ENCODE assay signal across 10 mouse cellular contexts in the genomic region with DNA sequence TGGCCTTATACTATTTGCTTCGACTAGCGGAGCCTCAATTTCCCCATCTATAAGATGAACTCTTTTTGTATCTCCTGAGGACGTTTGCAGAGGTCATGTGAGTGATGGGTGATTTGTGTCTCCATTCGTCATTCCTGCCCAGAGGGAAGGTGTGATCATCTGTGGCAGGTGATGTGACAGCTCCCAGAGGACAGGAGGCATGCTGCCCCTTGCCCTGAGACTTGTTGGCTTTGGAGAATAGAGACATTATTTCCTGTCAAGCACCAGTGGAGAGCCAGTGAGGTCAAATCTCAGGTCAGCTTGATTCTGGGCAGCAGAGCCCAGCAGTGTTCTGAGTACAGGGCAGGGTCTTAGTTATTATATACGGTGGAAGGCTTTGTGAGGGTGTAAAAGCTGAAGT. TPM values are rescaled to one million over a fixed set of nuclear protein-coding genes. Genes with fewer than 3 reads are reported as not detected.
DNase-seq lines count a peak whose midpoint lies in the region; ATAC-seq and TF ChIP-seq lines count a peak whose summit lies in the region.
"Had no signal": no experiment of that assay in that cellular context is flagged by ENCODE, and none has a peak within 500 bp of the region (broad histone marks: within the 10 kb centered on the region; RNA-seq: fewer than 3 reads in every experiment).

No protein-coding gene starts in this region.

- H3K9me3 ChIP-seq in forebrain, embryonic 11.5 days (ENCODE audit: control insufficient read depth, low read length), result no peaks in the 10 kb centered on the region
- no peaks in the 10 kb centered on the region for H3K9me3 ChIP-seq in forebrain, embryonic 16.5 days (ENCODE audit: control insufficient read depth, low read length)
- no peaks in the 10 kb centered on the region for H3K9me3 ChIP-seq in liver, embryonic 11.5 days (ENCODE audit: control insufficient read depth, low read length)
- H3K9me3 ChIP-seq in liver, postnatal 0 days (ENCODE audit: low read length), result peaks cover 4% of the 10 kb centered on the region
- no peaks in the 10 kb centered on the region for H3K9me3 ChIP-seq in intestine, postnatal 0 days (ENCODE audit: control insufficient read depth)
- 0 out of 2 replicates have a peak, but pooled peaks cover 6% of the 10 kb centered on the region for H3K9me3 ChIP-seq in neural tube, embryonic 13.5 days
- H3K9me3 ChIP-seq: liver, embryonic 15.5 days had no signal

- peaks cover 3% of the 10 kb centered on the region for H3K4me1 ChIP-seq in forebrain, embryonic 11.5 days (replicated peaks; ENCODE audit: control insufficient read depth, insufficient read depth, low read length)
- H3K4me1 ChIP-seq in forebrain, embryonic 16.5 days (replicated peaks; ENCODE audit: control insufficient read depth, insufficient read depth, low read length), result peaks cover 12% of the 10 kb centered on the region
- H3K4me1 ChIP-seq in liver, embryonic 11.5 days (replicated peaks; ENCODE audit: control insufficient read depth, insufficient read depth, low read length), result no peaks in the 10 kb centered on the region
- H3K4me1 ChIP-seq in liver, postnatal 0 days (ENCODE audit: insufficient read depth), result peaks cover 5% of the 10 kb centered on the region
- peaks cover 9% of the 10 kb centered on the region; the same call in 1 of the 2 replicates for H3K4me1 ChIP-seq in intestine, postnatal 0 days (replicated peaks; ENCODE audit: control insufficient read depth, insufficient read depth, low read length)
- H3K4me1 ChIP-seq in neural tube, embryonic 13.5 days (replicated peaks), result peaks cover 19% of the 10 kb centered on the region

- no peak overlapping the region for H3K4me3 ChIP-seq in forebrain, embryonic 11.5 days (ENCODE audit: low read depth, low read length)
- H3K4me3 ChIP-seq in forebrain, embryonic 16.5 days (replicated peaks; ENCODE audit: low read length), result no peak overlapping the region
- no peak overlapping the region for H3K4me3 ChIP-seq in liver, embryonic 11.5 days (ENCODE audit: low read depth, low read length)
- H3K4me3 ChIP-seq in liver, postnatal 0 days (ENCODE audit: low read depth, low read length), result no peak overlapping the region
- peak overlapping the region; percentile 51; the same call in 1 of the 2 replicates for H3K4me3 ChIP-seq in intestine, postnatal 0 days (ENCODE audit: low read depth, low read length)
- H3K4me3 ChIP-seq in neural tube, embryonic 13.5 days, result peak overlapping the region; percentile 59

- H3K36me3 ChIP-seq in forebrain, embryonic 11.5 days (ENCODE audit: control insufficient read depth, insufficient read depth, low read length), result no peaks in the 10 kb centered on the region
- no peaks in the 10 kb centered on the region for H3K36me3 ChIP-seq in forebrain, embryonic 16.5 days (ENCODE audit: control insufficient read depth, insufficient read depth)
- H3K36me3 ChIP-seq in liver, embryonic 11.5 days (ENCODE audit: control insufficient read depth, insufficient read depth, low read length), result no peaks in the 10 kb centered on the region
- H3K36me3 ChIP-seq in liver, postnatal 0 days (replicated peaks; ENCODE audit: insufficient read depth, low read length), result no peaks in the 10 kb centered on the region
- no peaks in the 10 kb centered on the region for H3K36me3 ChIP-seq in intestine, postnatal 0 days (ENCODE audit: control insufficient read depth, insufficient read depth)
- H3K36me3 ChIP-seq in neural tube, embryonic 13.5 days, result no peaks in the 10 kb centered on the region
- H3K36me3 ChIP-seq: liver, embryonic 15.5 days had no signal

- H3K4me2 ChIP-seq in forebrain, embryonic 11.5 days (ENCODE audit: low read depth, low read length, severe bottlenecking), result peak overlapping the region; percentile 97; the same call in 1 of the 2 replicates
- H3K4me2 ChIP-seq in forebrain, embryonic 16.5 days (ENCODE audit: low read length), result no peak overlapping the region
- H3K4me2 ChIP-seq in liver, embryonic 11.5 days, result peak overlapping the region; percentile 87
- no peak overlapping the region for H3K4me2 ChIP-seq in liver, postnatal 0 days (ENCODE audit: low read depth, low read length)
- H3K4me2 ChIP-seq in intestine, postnatal 0 days (replicated peaks; ENCODE audit: low read depth), result peak overlapping the region; percentile 92
- peak overlapping the region; percentile 99 for H3K4me2 ChIP-seq in neural tube, embryonic 13.5 days

- H3K27me3 ChIP-seq in forebrain, embryonic 11.5 days (ENCODE audit: control insufficient read depth, insufficient read depth, low read length), result peaks cover 16% of the 10 kb centered on the region
- peaks cover 17% of the 10 kb centered on the region for H3K27me3 ChIP-seq in forebrain, embryonic 16.5 days (replicated peaks; ENCODE audit: control insufficient read depth, insufficient read depth, low read length)
- H3K27me3 ChIP-seq in liver, embryonic 11.5 days (replicated peaks; ENCODE audit: control insufficient read depth, insufficient read depth, low read length), result peaks cover 47% of the 10 kb centered on the region
- H3K27me3 ChIP-seq in liver, postnatal 0 days (ENCODE audit: insufficient read depth, low read length), result peaks cover 28% of the 10 kb centered on the region
- peaks cover 14% of the 10 kb centered on the region for H3K27me3 ChIP-seq in intestine, postnatal 0 days (replicated peaks; ENCODE audit: control insufficient read depth, insufficient read depth, low read length)
- H3K27me3 ChIP-seq in neural tube, embryonic 13.5 days, result peaks cover 28% of the 10 kb centered on the region

- no peak for TF ChIP-seq CTCF in liver, postnatal 0 days (IDR thresholded peaks at IDR 0.05; ENCODE audit: low read depth)
- no peak for TF ChIP-seq CTCF in intestine, postnatal 0 days (IDR thresholded peaks at IDR 0.05; ENCODE audit: low read depth)

- no peak for TF ChIP-seq EP300 in liver, postnatal 0 days (IDR thresholded peaks at IDR 0.05; ENCODE audit: low read depth)

- intact Hi-C loops in gastrocnemius, postnatal 36 days (cut with DNase I), result no loop called here

- ATAC-seq in forebrain, embryonic 11.5 days (replicated peaks; ENCODE audit: low FRiP score), result no peak
- no peak for ATAC-seq in forebrain, embryonic 16.5 days
- ATAC-seq in liver, embryonic 11.5 days (replicated peaks; ENCODE audit: low FRiP score), result no peak
- ATAC-seq in liver, postnatal 0 days, result no peak
- ATAC-seq in intestine, postnatal 0 days, result no peak
- no peak for ATAC-seq in neural tube, embryonic 13.5 days (ENCODE audit: low read depth)
- ATAC-seq in megakaryocyte progenitor cell, adult 5-6 weeks (replicated peaks; ENCODE audit: poor library complexity), result no peak

- H3K9ac ChIP-seq in forebrain, embryonic 11.5 days (ENCODE audit: low read length), result no peak overlapping the region
- no peak overlapping the region for H3K9ac ChIP-seq in forebrain, embryonic 16.5 days (replicated peaks; ENCODE audit: low read depth, low read length)
- H3K9ac ChIP-seq in liver, embryonic 11.5 days (ENCODE audit: low read depth, low read length), result no peak overlapping the region
- H3K9ac ChIP-seq in liver, postnatal 0 days (replicated peaks), result no peak overlapping the region
- no peak overlapping the region for H3K9ac ChIP-seq in intestine, postnatal 0 days (ENCODE audit: low read depth, low read length)
- H3K9ac ChIP-seq in neural tube, embryonic 13.5 days, result no peak overlapping the region
- H3K9ac ChIP-seq: liver, embryonic 15.5 days had no signal

- no peak overlapping the region for H3K27ac ChIP-seq in forebrain, embryonic 11.5 days (ENCODE audit: low read depth, low read length)
- H3K27ac ChIP-seq in forebrain, embryonic 16.5 days (ENCODE audit: low read length), result no peak overlapping the region
- no peak overlapping the region for H3K27ac ChIP-seq in liver, embryonic 11.5 days (ENCODE audit: low read depth, low read length)
- no peak overlapping the region for H3K27ac ChIP-seq in liver, postnatal 0 days (ENCODE audit: low read depth)
- no peak overlapping the region for H3K27ac ChIP-seq in intestine, postnatal 0 days (ENCODE audit: low read depth, low read length)
- no peak overlapping the region for H3K27ac ChIP-seq in neural tube, embryonic 13.5 days (replicated peaks)
- H3K27ac ChIP-seq: liver, embryonic 15.5 days had no signal

- DNase-seq in forebrain, embryonic 11.5 days (ENCODE audit: low spot score), result no peak
- no peak for DNase-seq in liver, embryonic 11.5 days (ENCODE audit: low spot score)
- no peak for DNase-seq in liver, postnatal 0 days
- no peak for DNase-seq in gastrocnemius, postnatal 36 days
- DNase-seq: adrenal gland, adult 2 months had no signal

- WGBS in forebrain, embryonic 11.5 days, result 52% methylated on average over 5 of the region's 5 CpGs
- 43% methylated on average over 5 of the region's 5 CpGs for WGBS in forebrain, embryonic 16.5 days
- WGBS in liver, embryonic 11.5 days, result 37% methylated on average over 5 of the region's 5 CpGs
- WGBS in liver, postnatal 0 days (ENCODE audit: insufficient replicate concordance), result 36% methylated on average over 5 of the region's 5 CpGs
- 47% methylated on average over 5 of the region's 5 CpGs for WGBS in intestine, postnatal 0 days
- WGBS in neural tube, embryonic 13.5 days, result 43% methylated on average over 5 of the region's 5 CpGs

RNA-seq across cellular contexts. Expression of gene Batf3, which starts 1.5 kb away (rescaled TPM):
- polyA plus RNA-seq in forebrain, embryonic 11.5 days (2014; fragmentation: Nextera tagmentation; extraction: Ambion mirVana), result 6.0 and 6.1 TPM in 2 replicates
- 0.75 and 2.0 TPM in 2 replicates for polyA plus RNA-seq in forebrain, embryonic 16.5 days (2015; fragmentation: Nextera tagmentation; extraction: Ambion mirVana)
- polyA plus RNA-seq in liver, embryonic 11.5 days (2014; fragmentation: Nextera tagmentation; extraction: Ambion mirVana), result 5.7 and 6.0 TPM in 2 replicates
- 1.6 and 2.2 TPM in 2 replicates for polyA plus RNA-seq in liver, postnatal 0 days (2015; fragmentation: Nextera tagmentation; extraction: Ambion mirVana)
- polyA plus RNA-seq in intestine, postnatal 0 days (2015; fragmentation: Nextera tagmentation; extraction: Ambion mirVana), result 6.9 and 7.3 TPM in 2 replicates
- polyA plus RNA-seq in neural tube, embryonic 13.5 days (2015; fragmentation: Nextera tagmentation; extraction: Ambion mirVana), result 2.0 and 2.6 TPM in 2 replicates
- total RNA-seq in megakaryocyte progenitor cell, adult 5-6 weeks (2015), result 1.0 and 1.9 TPM in 2 replicates
- total RNA-seq in megakaryocyte progenitor cell, adult 5-6 weeks (2017), result 1.3 TPM in 1 of 2 replicates, not detected in the other
- total RNA-seq in gastrocnemius, postnatal 36 days (2021), result not detected

RNA-seq across cellular contexts. Expression of gene Nsl1, which starts 36.3 kb away (rescaled TPM):
- 29.9 and 34.3 TPM in 2 replicates for polyA plus RNA-seq in forebrain, embryonic 11.5 days (2014; fragmentation: Nextera tagmentation; extraction: Ambion mirVana)
- polyA plus RNA-seq in forebrain, embryonic 16.5 days (2015; fragmentation: Nextera tagmentation; extraction: Ambion mirVana), result 7.3 and 8.2 TPM in 2 replicates
- polyA plus RNA-seq in liver, embryonic 11.5 days (2014; fragmentation: Nextera tagmentation; extraction: Ambion mirVana), result 27.7 and 30.7 TPM in 2 replicates
- polyA plus RNA-seq in liver, postnatal 0 days (2015; fragmentation: Nextera tagmentation; extraction: Ambion mirVana), result 5.2 and 5.7 TPM in 2 replicates
- 3.8 TPM in 2 replicates for polyA plus RNA-seq in intestine, postnatal 0 days (2015; fragmentation: Nextera tagmentation; extraction: Ambion mirVana)
- polyA plus RNA-seq in neural tube, embryonic 13.5 days (2015; fragmentation: Nextera tagmentation; extraction: Ambion mirVana), result 4.6 and 4.9 TPM in 2 replicates
- 9.8 and 9.9 TPM in 2 replicates for total RNA-seq in megakaryocyte progenitor cell, adult 5-6 weeks (2015)
- total RNA-seq in megakaryocyte progenitor cell, adult 5-6 weeks (2017), result 16.0 and 23.1 TPM in 2 replicates
- under 1 TPM; 0.22 to 0.64 TPM for total RNA-seq in gastrocnemius, postnatal 36 days (2021)

RNA-seq across cellular contexts. Expression of gene Tatdn3, which starts 36.4 kb away (rescaled TPM):
- polyA plus RNA-seq in forebrain, embryonic 11.5 days (2014; fragmentation: Nextera tagmentation; extraction: Ambion mirVana), result 10.9 and 11.5 TPM in 2 replicates
- 12.9 and 13.2 TPM in 2 replicates for polyA plus RNA-seq in forebrain, embryonic 16.5 days (2015; fragmentation: Nextera tagmentation; extraction: Ambion mirVana)
- polyA plus RNA-seq in liver, embryonic 11.5 days (2014; fragmentation: Nextera tagmentation; extraction: Ambion mirVana), result 14.4 and 17.2 TPM in 2 replicates
- polyA plus RNA-seq in liver, postnatal 0 days (2015; fragmentation: Nextera tagmentation; extraction: Ambion mirVana), result 6.0 and 6.5 TPM in 2 replicates
- 17.3 and 18.1 TPM in 2 replicates for polyA plus RNA-seq in intestine, postnatal 0 days (2015; fragmentation: Nextera tagmentation; extraction: Ambion mirVana)
- 16.6 and 17.5 TPM in 2 replicates for polyA plus RNA-seq in neural tube, embryonic 13.5 days (2015; fragmentation: Nextera tagmentation; extraction: Ambion mirVana)
- total RNA-seq in megakaryocyte progenitor cell, adult 5-6 weeks (2015), result 12.9 and 19.3 TPM in 2 replicates
- 18.0 and 19.5 TPM in 2 replicates for total RNA-seq in megakaryocyte progenitor cell, adult 5-6 weeks (2017)
- 10 to 100 TPM; 12.6 to 14.3 TPM for total RNA-seq in gastrocnemius, postnatal 36 days (2021)

Comparison
In these comparisons a context has a peak if more than half of its experiments do, and no peak if none do; other contexts are left out.
1. H3K4me2 ChIP-seq: peak in forebrain, embryonic 11.5 days (single experiment), liver, embryonic 11.5 days (single experiment), intestine, postnatal 0 days (single experiment) and neural tube, embryonic 13.5 days (single experiment); none in forebrain, embryonic 16.5 days (single experiment) and liver, postnatal 0 days (single experiment).
2. H3K4me3 ChIP-seq: peak in intestine, postnatal 0 days (single experiment) and neural tube, embryonic 13.5 days (single experiment); none in forebrain, embryonic 11.5 days (single experiment), forebrain, embryonic 16.5 days (single experiment), liver, embryonic 11.5 days (single experiment) and liver, postnatal 0 days (single experiment).